Mouse (Mus musculus) forebrain, embryonic 10.5 days (tissue): ENCODE data around the gene Rgs6. TPM values are rescaled to one million over a fixed set of nuclear protein-coding genes. Genes with fewer than 3 reads are reported as not detected.
A peak's percentile ranks its signal among the peaks of the same experiment; 100 is the strongest.

Source experiments
- DNase-seq: peaks from one replicate; pipeline ENCODE4 v3.0.0-alpha.2; 2017; ENCODE audit warnings: low spot score; ENCODE audit errors: extremely low spot score
- H3K27ac ChIP-seq: fragments of 300-500 bp; sonication (generic); 2 replicates; pipeline ENCODE4 v1.5.1; 2016; ENCODE audit warnings: mild to moderate bottlenecking
- H3K27me3 ChIP-seq: fragments of 300-500 bp; sonication (generic); 2 replicates; pipeline ENCODE4 v1.6.1; 2016; ENCODE audit warnings: mild to moderate bottlenecking; ENCODE audit not compliant: poor library complexity, severe bottlenecking
- H3K36me3 ChIP-seq: fragments of 300-500 bp; sonication (generic); replicated peaks from 2 replicates; pipeline ENCODE4 v1.6.1; 2016; ENCODE audit warnings: mild to moderate bottlenecking, moderate library complexity
- H3K4me1 ChIP-seq: fragments of 300-500 bp; sonication (generic); 2 replicates; pipeline ENCODE4 v1.6.1; 2016
- H3K4me3 ChIP-seq: fragments of 300-500 bp; sonication (generic); 2 replicates; pipeline ENCODE4 v1.5.1; 2016; ENCODE audit warnings: mild to moderate bottlenecking, moderate library complexity
- H3K9me3 ChIP-seq: fragments of 300-500 bp; sonication (generic); 2 replicates; pipeline ENCODE4 v1.6.1; 2016; ENCODE audit warnings: mild to moderate bottlenecking, moderate library complexity
- WGBS: fragments of 180-500 bp; shearing (Covaris S2); methylation state at CpG from one replicate; pipeline ENCODE4 v1.1.7; 2016; 5-methylcytosine and 5-hydroxymethylcytosine counted together
- polyA plus RNA-seq: library from polyadenylated mRNA; unstranded; fragments of >200 nt; fragmentation: Nextera tagmentation; extraction: Ambion mirVana; gene quantifications from 2 replicates; pipeline ENCODE4 v1.2.1, GENCODE M21; 2016

The Rgs6 gene
- polyA plus RNA-seq, 1 experiment from 2014 or later: 0.60 TPM

GRCm38 (mm10) chr12:82670201-82670737 lies 82.2 kb downstream of the Rgs6 start:
- H3K27me3 ChIP-seq: no peaks in the 10 kb centered on the region
- peaks cover 5% of the 10 kb centered on the region; the same call in 1 of the 2 replicates for H3K4me1 ChIP-seq
- no peak overlapping the region for H3K27ac ChIP-seq
- no peak for DNase-seq
- 87% methylated on average over 4 of the region's 4 CpGs for WGBS
- no peaks in the 10 kb centered on the region for H3K9me3 ChIP-seq
- no peaks in the 10 kb centered on the region for H3K36me3 ChIP-seq
- no peak overlapping the region for H3K4me3 ChIP-seq

- H3K27ac ChIP-seq: no peak overlapping the region
- WGBS: 80% methylated on average over 5 of the region's 5 CpGs
- no peak overlapping the region for H3K4me3 ChIP-seq
- H3K36me3 ChIP-seq: no peaks in the 10 kb centered on the region
- H3K27me3 ChIP-seq: no peaks in the 10 kb centered on the region
- no peak for DNase-seq
- no peaks in the 10 kb centered on the region for H3K9me3 ChIP-seq
- H3K4me1 ChIP-seq: peaks cover 6% of the 10 kb centered on the region; the same call in 1 of the 2 replicates
Observed at GRCm38 (mm10) chr12:82671591-82671990, 83.5 kb downstream of the Rgs6 start.

- Histone ChIP-seq H3K27me3 (no peaks in the 10 kb centered on the region), H3K4me3 (no peak overlapping the region), H3K27ac (no peak overlapping the region), H3K4me1 (peaks cover 6% of the 10 kb centered on the region; the same call in 1 of the 2 replicates), H3K36me3 (no peaks in the 10 kb centered on the region), H3K9me3 (no peaks in the 10 kb centered on the region)
- DNase-seq: no peak
- WGBS: 87% methylated on average over 4 of the region's 4 CpGs
Observed at GRCm38 (mm10) chr12:82675137-82675536, 87.0 kb downstream of the Rgs6 start.

GRCm38 (mm10) chr12:82687015-82687414 lies 98.9 kb downstream of the Rgs6 start:
- DNase-seq: no peak
- Histone ChIP-seq H3K27me3 (no peaks in the 10 kb centered on the region), H3K27ac (no peak overlapping the region), H3K36me3 (no peaks in the 10 kb centered on the region), H3K4me3 (no peak overlapping the region), H3K9me3 (no peaks in the 10 kb centered on the region), H3K4me1 (no peaks in the 10 kb centered on the region)
- 90% methylated on average over 2 of the region's 2 CpGs for WGBS

- WGBS: 90% methylated on average over 12 of the region's 12 CpGs
- Histone ChIP-seq H3K4me1 (peaks cover 9% of the 10 kb centered on the region), H3K36me3 (no peaks in the 10 kb centered on the region), H3K27me3 (no peaks in the 10 kb centered on the region), H3K9me3 (no peaks in the 10 kb centered on the region), H3K27ac (no peak overlapping the region), H3K4me3 (no peak overlapping the region)
- DNase-seq: no peak
Observed at GRCm38 (mm10) chr12:82698886-82699527, 110.9 kb downstream of the Rgs6 start.

GRCm38 (mm10) chr12:82699528-82699905 lies 111.4 kb downstream of the Rgs6 start:
- no peak for DNase-seq
- H3K4me3 ChIP-seq: no peak overlapping the region
- no peaks in the 10 kb centered on the region for H3K27me3 ChIP-seq
- H3K36me3 ChIP-seq: no peaks in the 10 kb centered on the region
- H3K27ac ChIP-seq: no peak overlapping the region
- 96% methylated on average over 3 of the region's 3 CpGs for whole genome bisulfite sequencing
- peaks cover 9% of the 10 kb centered on the region for H3K4me1 ChIP-seq
- no peaks in the 10 kb centered on the region for H3K9me3 ChIP-seq

GRCm38 (mm10) chr12:82700241-82700640 lies 112.1 kb downstream of the Rgs6 start:
- 84% methylated on average over 10 of the region's 10 CpGs for WGBS
- no peaks in the 10 kb centered on the region for H3K36me3 ChIP-seq

GRCm38 (mm10) chr12:82700840-82701239 lies 112.7 kb downstream of the Rgs6 start:
- H3K36me3 ChIP-seq: no peaks in the 10 kb centered on the region
- peak; percentile 23 for DNase-seq
- H3K9me3 ChIP-seq: no peaks in the 10 kb centered on the region
- 58% methylated on average over 5 of the region's 5 CpGs for WGBS
- H3K27me3 ChIP-seq: no peaks in the 10 kb centered on the region
- no peak overlapping the region for H3K27ac ChIP-seq
- H3K4me1 ChIP-seq: peaks cover 9% of the 10 kb centered on the region
- H3K4me3 ChIP-seq: no peak overlapping the region

More at GRCm38 (mm10) chr12:82700241-82700640, 112.1 kb downstream of the Rgs6 start:
- Histone ChIP-seq H3K4me1 (peaks cover 9% of the 10 kb centered on the region), H3K27ac (no peak overlapping the region), H3K27me3 (no peaks in the 10 kb centered on the region), H3K9me3 (no peaks in the 10 kb centered on the region), H3K4me3 (no peak overlapping the region)
- DNase-seq: no peak

- 80% methylated on average over 7 of the region's 7 CpGs for WGBS
- Histone ChIP-seq H3K36me3 (no peaks in the 10 kb centered on the region), H3K4me3 (no peak overlapping the region), H3K27me3 (no peaks in the 10 kb centered on the region), H3K27ac (no peak overlapping the region), H3K9me3 (no peaks in the 10 kb centered on the region), H3K4me1 (peaks cover 9% of the 10 kb centered on the region)
- no peak for DNase-seq
Observed at GRCm38 (mm10) chr12:82701359-82701758, 113.3 kb downstream of the Rgs6 start.

GRCm38 (mm10) chr12:82710376-82710775 lies 122.3 kb downstream of the Rgs6 start:
- DNase-seq: no peak
- no peaks in the 10 kb centered on the region for H3K4me1 ChIP-seq
- H3K36me3 ChIP-seq: no peaks in the 10 kb centered on the region
- H3K27ac ChIP-seq: no peak overlapping the region
- H3K27me3 ChIP-seq: no peaks in the 10 kb centered on the region
- H3K9me3 ChIP-seq: no peaks in the 10 kb centered on the region
- no peak overlapping the region for H3K4me3 ChIP-seq

- WGBS: 81% methylated on average over 2 of the region's 2 CpGs
- no peaks in the 10 kb centered on the region for H3K36me3 ChIP-seq
- H3K4me3 ChIP-seq: no peak overlapping the region
- H3K27ac ChIP-seq: no peak overlapping the region
- no peaks in the 10 kb centered on the region for H3K9me3 ChIP-seq
- no peaks in the 10 kb centered on the region for H3K27me3 ChIP-seq
- no peaks in the 10 kb centered on the region for H3K4me1 ChIP-seq
- no peak for DNase-seq
Observed at GRCm38 (mm10) chr12:82714284-82714683, 126.2 kb downstream of the Rgs6 start.

- H3K4me3 ChIP-seq: no peak overlapping the region
- no peaks in the 10 kb centered on the region for H3K36me3 ChIP-seq
- H3K27me3 ChIP-seq: no peaks in the 10 kb centered on the region
- WGBS: 92% methylated on average over 8 of the region's 8 CpGs
- H3K4me1 ChIP-seq: no peaks in the 10 kb centered on the region
- H3K9me3 ChIP-seq: no peaks in the 10 kb centered on the region
- DNase-seq: no peak
- no peak overlapping the region for H3K27ac ChIP-seq
Observed at GRCm38 (mm10) chr12:82723017-82723540, 135.0 kb downstream of the Rgs6 start.

GRCm38 (mm10) chr12:82726255-82726654 lies 138.2 kb downstream of the Rgs6 start:
- Histone ChIP-seq H3K27ac (no peak overlapping the region), H3K4me1 (no peaks in the 10 kb centered on the region), H3K36me3 (no peaks in the 10 kb centered on the region), H3K27me3 (no peaks in the 10 kb centered on the region), H3K4me3 (no peak overlapping the region), H3K9me3 (no peaks in the 10 kb centered on the region)
- no peak for DNase-seq
- 92% methylated on average over 4 of the region's 4 CpGs for WGBS
